Mouse (Mus musculus): ENCODE data around the gene Me1. TPM values are rescaled to one million over a fixed set of nuclear protein-coding genes. Genes with fewer than 3 reads are reported as not detected.

Gene Me1
- polyA plus RNA-seq, 1 experiment from 2014 or later: 51.1 TPM

- ATAC-seq (ENCODE audit: insufficient number of reproducible peaks, low FRiP score): no peak
Observed at GRCm38 (mm10) chr9:86660327-86660726, 35.4 kb downstream of the Me1 start.

GRCm38 (mm10) chr9:86658347-86658746, 37.4 kb downstream of the Me1 start:
- no peak overlapping the region for H3K9ac ChIP-seq
- no peaks in the 10 kb centered on the region for H3K4me1 ChIP-seq (replicated peaks)
- no peaks in the 10 kb centered on the region for H3K9me3 ChIP-seq (replicated peaks)
- H3K4me3 ChIP-seq: no peak overlapping the region
- 88% methylated on average over 4 of the region's 4 CpGs for WGBS
- no peak overlapping the region for H3K4me2 ChIP-seq
- H3K27me3 ChIP-seq (replicated peaks): no peaks in the 10 kb centered on the region
- H3K27ac ChIP-seq (ENCODE audit: poor library complexity, severe bottlenecking): no peak overlapping the region
- no peak for ATAC-seq (ENCODE audit: insufficient number of reproducible peaks, low FRiP score)
- H3K36me3 ChIP-seq: no peaks in the 10 kb centered on the region; the same call in 1 of the 2 replicates

More at GRCm38 (mm10) chr9:86660327-86660726, 35.4 kb downstream of the Me1 start:
- no peak overlapping the region for H3K27ac ChIP-seq (ENCODE audit: poor library complexity, severe bottlenecking)
- H3K9ac ChIP-seq: no peak overlapping the region
- 93% methylated on average over 2 of the region's 2 CpGs for WGBS
- no peaks in the 10 kb centered on the region for H3K9me3 ChIP-seq (replicated peaks)
- H3K4me3 ChIP-seq: no peak overlapping the region
- H3K27me3 ChIP-seq (replicated peaks): no peaks in the 10 kb centered on the region
- H3K36me3 ChIP-seq: no peaks in the 10 kb centered on the region; the same call in 1 of the 2 replicates
- H3K4me2 ChIP-seq: no peak overlapping the region
- no peaks in the 10 kb centered on the region for H3K4me1 ChIP-seq (replicated peaks)

- 71% methylated on average over 1 of the region's 1 CpGs for WGBS
- Histone ChIP-seq H3K4me2 (no peak overlapping the region), H3K4me3 (no peak overlapping the region), H3K9ac (no peak overlapping the region), H3K9me3 (replicated peaks) (no peaks in the 10 kb centered on the region), H3K27ac (ENCODE audit: poor library complexity, severe bottlenecking) (no peak overlapping the region), H3K4me1 (replicated peaks) (no peaks in the 10 kb centered on the region), H3K27me3 (replicated peaks) (no peaks in the 10 kb centered on the region), H3K36me3 (no peaks in the 10 kb centered on the region; the same call in 1 of the 2 replicates)
- no peak for ATAC-seq (ENCODE audit: insufficient number of reproducible peaks, low FRiP score)
Observed at GRCm38 (mm10) chr9:86652194-86652593, 43.6 kb downstream of the Me1 start.

DNA sequence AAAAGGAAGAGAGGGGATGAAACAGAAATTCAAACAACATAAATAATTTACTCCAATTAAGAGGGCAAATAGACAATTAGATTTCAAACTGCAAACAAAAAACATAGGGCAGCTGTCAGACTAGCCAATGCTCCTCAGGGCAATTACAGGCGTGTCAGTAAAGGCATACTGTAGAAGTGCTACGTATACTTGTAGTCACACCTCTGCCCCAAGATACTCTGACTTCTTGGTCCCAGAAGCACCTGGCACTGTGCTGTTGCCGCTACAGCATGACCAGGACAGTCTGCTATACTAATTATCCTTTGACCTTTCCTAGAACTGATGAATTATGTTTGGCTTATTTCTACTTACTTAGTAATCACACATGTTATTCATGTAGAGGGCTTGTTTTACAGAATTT, 44.5 kb downstream of the Me1 start:
- no peaks in the 10 kb centered on the region; the same call in 1 of the 2 replicates for H3K36me3 ChIP-seq
- H3K4me3 ChIP-seq: no peak overlapping the region
- no peaks in the 10 kb centered on the region for H3K9me3 ChIP-seq (replicated peaks)
- no peak overlapping the region for H3K27ac ChIP-seq (ENCODE audit: poor library complexity, severe bottlenecking)
- 83% methylated on average over 3 of the region's 3 CpGs for WGBS
- H3K4me1 ChIP-seq (replicated peaks): no peaks in the 10 kb centered on the region
- no peak overlapping the region for H3K4me2 ChIP-seq
- H3K9ac ChIP-seq: no peak overlapping the region
- no peak for ATAC-seq (ENCODE audit: insufficient number of reproducible peaks, low FRiP score)
- no peaks in the 10 kb centered on the region for H3K27me3 ChIP-seq (replicated peaks)

DNA sequence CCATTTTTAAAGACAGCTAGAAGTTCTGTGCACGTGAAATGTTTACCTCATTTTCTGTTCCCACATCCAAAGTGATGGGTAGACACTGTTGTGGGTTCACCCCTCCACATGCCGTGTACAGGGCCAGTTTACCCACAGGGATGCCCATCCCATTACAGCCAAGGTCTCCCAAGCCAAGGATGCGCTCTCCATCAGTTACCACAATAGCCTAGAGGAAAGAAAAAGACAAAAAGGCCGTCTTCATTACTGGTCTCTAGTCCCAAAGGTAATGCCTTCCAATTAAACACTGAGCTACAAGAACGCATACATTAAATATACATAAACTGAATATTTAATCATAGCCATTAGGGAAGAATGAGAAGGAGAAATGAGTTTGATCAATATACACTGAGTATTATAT, 44.9 kb downstream of the Me1 start:
- H3K4me2 ChIP-seq: no peak overlapping the region
- WGBS: 83% methylated on average over 5 of the region's 5 CpGs
- no peak overlapping the region for H3K27ac ChIP-seq (ENCODE audit: poor library complexity, severe bottlenecking)
- H3K9me3 ChIP-seq (replicated peaks): no peaks in the 10 kb centered on the region
- no peaks in the 10 kb centered on the region for H3K27me3 ChIP-seq (replicated peaks)
- no peak overlapping the region for H3K4me3 ChIP-seq
- no peaks in the 10 kb centered on the region for H3K4me1 ChIP-seq (replicated peaks)
- H3K9ac ChIP-seq: no peak overlapping the region
- no peaks in the 10 kb centered on the region; the same call in 1 of the 2 replicates for H3K36me3 ChIP-seq
- ATAC-seq (ENCODE audit: insufficient number of reproducible peaks, low FRiP score): no peak

GRCm38 (mm10) chr9:86647931-86648550, 47.7 kb downstream of the Me1 start:
- Histone ChIP-seq H3K9me3 (replicated peaks) (no peaks in the 10 kb centered on the region), H3K4me2 (no peak overlapping the region), H3K9ac (no peak overlapping the region), H3K36me3 (no peaks in the 10 kb centered on the region), H3K4me1 (replicated peaks) (no peaks in the 10 kb centered on the region), H3K27me3 (replicated peaks) (no peaks in the 10 kb centered on the region), H3K4me3 (no peak overlapping the region), H3K27ac (ENCODE audit: poor library complexity, severe bottlenecking) (no peak overlapping the region)
- ATAC-seq (ENCODE audit: insufficient number of reproducible peaks, low FRiP score): no peak
- WGBS: 73% methylated on average over 7 of the region's 7 CpGs

DNA sequence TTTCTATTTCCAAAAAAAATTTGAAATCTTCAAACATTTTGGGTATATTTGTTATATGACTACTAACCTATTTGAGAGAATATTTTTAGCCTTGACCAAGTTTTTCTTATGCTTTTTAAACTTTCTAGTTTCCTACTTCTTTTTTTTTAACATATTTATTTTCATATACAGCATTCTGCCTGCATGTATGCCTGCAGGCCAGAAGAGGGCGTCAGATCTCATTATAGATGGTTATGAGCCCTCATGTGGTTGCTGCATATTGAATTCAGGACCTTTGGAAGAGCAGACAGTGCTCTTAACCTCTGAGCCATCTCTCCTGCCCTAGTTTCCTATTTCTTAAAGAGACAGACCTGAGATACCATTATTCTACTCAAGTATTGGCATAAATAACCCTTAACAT, 48.9 kb downstream of the Me1 start:
- Histone ChIP-seq H3K36me3 (0 out of 2 replicates have a peak, but pooled peaks cover 2% of the 10 kb centered on the region), H3K9me3 (replicated peaks) (no peaks in the 10 kb centered on the region), H3K9ac (no peak overlapping the region), H3K4me3 (no peak overlapping the region), H3K27ac (ENCODE audit: poor library complexity, severe bottlenecking) (no peak overlapping the region), H3K4me2 (no peak overlapping the region), H3K4me1 (replicated peaks) (no peaks in the 10 kb centered on the region), H3K27me3 (replicated peaks) (no peaks in the 10 kb centered on the region)
- no peak for ATAC-seq (ENCODE audit: insufficient number of reproducible peaks, low FRiP score)
- WGBS: 4% methylated on average over 1 of the region's 1 CpGs

DNA sequence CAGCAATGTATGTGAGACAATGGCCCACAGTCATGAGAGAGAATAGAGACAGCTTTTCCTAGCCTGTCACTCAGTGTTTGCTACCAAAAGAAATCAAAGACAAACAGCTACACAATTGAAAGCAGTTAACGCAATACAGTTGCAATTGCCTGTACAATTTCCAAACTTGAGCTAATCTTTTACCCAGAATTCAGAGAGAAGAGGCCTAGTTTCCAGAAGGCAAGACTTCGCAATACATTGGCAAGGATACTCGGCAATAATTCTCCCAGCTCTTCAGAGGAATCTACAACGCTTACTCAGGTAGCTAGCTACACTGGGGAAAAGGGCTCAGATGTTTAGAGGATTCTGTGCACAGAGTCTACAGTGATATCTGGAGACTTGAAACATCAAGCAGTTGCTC, 52.3 kb downstream of the Me1 start:
- H3K9ac ChIP-seq: no peak overlapping the region
- no peak overlapping the region for H3K27ac ChIP-seq (ENCODE audit: poor library complexity, severe bottlenecking)
- H3K27me3 ChIP-seq (replicated peaks): no peaks in the 10 kb centered on the region
- H3K9me3 ChIP-seq (replicated peaks): no peaks in the 10 kb centered on the region
- no peak overlapping the region for H3K4me2 ChIP-seq
- no peak for ATAC-seq (ENCODE audit: insufficient number of reproducible peaks, low FRiP score)
- 93% methylated on average over 4 of the region's 4 CpGs for WGBS
- no peak overlapping the region for H3K4me3 ChIP-seq
- 0 out of 2 replicates have a peak, but pooled peaks cover 3% of the 10 kb centered on the region for H3K36me3 ChIP-seq
- H3K4me1 ChIP-seq (replicated peaks): peaks cover 3% of the 10 kb centered on the region; the same call in 1 of the 2 replicates

- no peak overlapping the region for H3K27ac ChIP-seq (ENCODE audit: poor library complexity, severe bottlenecking)
- peaks cover 3% of the 10 kb centered on the region; the same call in 1 of the 2 replicates for H3K4me1 ChIP-seq (replicated peaks)
- no peak overlapping the region for H3K9ac ChIP-seq
- 64% methylated on average over 6 of the region's 6 CpGs for WGBS
- 0 out of 2 replicates have a peak, but pooled peaks cover 3% of the 10 kb centered on the region for H3K36me3 ChIP-seq
- no peaks in the 10 kb centered on the region for H3K9me3 ChIP-seq (replicated peaks)
- H3K4me3 ChIP-seq: no peak overlapping the region
- no peak for ATAC-seq (ENCODE audit: insufficient number of reproducible peaks, low FRiP score)
- no peaks in the 10 kb centered on the region for H3K27me3 ChIP-seq (replicated peaks)
- no peak overlapping the region for H3K4me2 ChIP-seq
Observed at GRCm38 (mm10) chr9:86638771-86639170, 57.0 kb downstream of the Me1 start.

DNA sequence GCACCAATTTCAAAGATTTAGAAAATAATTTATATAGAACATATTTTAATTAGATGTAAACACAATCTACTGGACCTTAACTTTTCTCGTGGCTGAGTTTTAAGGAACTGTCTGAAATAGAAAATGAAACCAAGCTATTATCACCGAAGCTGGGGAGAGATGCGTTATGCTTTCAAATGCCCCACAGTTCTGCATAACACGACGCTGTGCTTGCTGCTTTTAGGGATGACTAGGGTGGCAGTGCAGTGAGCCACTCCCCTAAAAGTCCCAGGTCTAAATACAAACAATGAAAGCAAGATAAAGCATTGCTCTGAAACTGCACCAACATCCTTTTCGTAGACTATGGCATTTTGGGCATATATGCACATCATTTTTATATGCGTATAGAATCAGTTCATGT, 64.6 kb downstream of the Me1 start:
- H3K4me1 ChIP-seq (replicated peaks): peaks cover 29% of the 10 kb centered on the region
- no peak overlapping the region for H3K9ac ChIP-seq
- WGBS: 71% methylated on average over 7 of the region's 7 CpGs
- H3K9me3 ChIP-seq (replicated peaks): no peaks in the 10 kb centered on the region
- no peak overlapping the region for H3K4me2 ChIP-seq
- no peaks in the 10 kb centered on the region for H3K27me3 ChIP-seq (replicated peaks)
- no peak overlapping the region for H3K4me3 ChIP-seq
- no peak overlapping the region for H3K27ac ChIP-seq (ENCODE audit: poor library complexity, severe bottlenecking)
- H3K36me3 ChIP-seq: peaks cover 3% of the 10 kb centered on the region; the same call in 1 of the 2 replicates
- ATAC-seq (ENCODE audit: insufficient number of reproducible peaks, low FRiP score): no peak

GRCm38 (mm10) chr9:86630352-86630931, 65.3 kb downstream of the Me1 start:
- Histone ChIP-seq H3K27me3 (replicated peaks) (no peaks in the 10 kb centered on the region), H3K36me3 (peaks cover 3% of the 10 kb centered on the region; the same call in 1 of the 2 replicates), H3K9me3 (replicated peaks) (no peaks in the 10 kb centered on the region), H3K27ac (ENCODE audit: poor library complexity, severe bottlenecking) (peak overlapping the region; percentile 33; the same call in 1 of the 2 replicates), H3K4me2 (no peak overlapping the region), H3K4me3 (no peak overlapping the region), H3K9ac (no peak overlapping the region), H3K4me1 (replicated peaks) (peaks cover 29% of the 10 kb centered on the region)
- ATAC-seq (ENCODE audit: insufficient number of reproducible peaks, low FRiP score): no peak
- 68% methylated on average over 5 of the region's 5 CpGs for WGBS
